Mouse (Mus musculus) olfactory bulb, adult 2 months (tissue): Measurements from ENCODE around the gene Npnt. TPM values are rescaled to one million over a fixed set of nuclear protein-coding genes. Genes with fewer than 3 reads are reported as not detected.

Source experiments
- H3K27ac ChIP-seq: fragments of 200-500 bp; 2 replicates; pipeline ENCODE4 v1.5.1; 2012; ENCODE audit warnings: low read depth, low read length; ENCODE audit not compliant: insufficient read depth
- H3K4me1 ChIP-seq: fragments of 200-500 bp; 2 replicates; pipeline ENCODE4 v1.6.1; 2012; ENCODE audit warnings: low read length; ENCODE audit not compliant: control insufficient read depth, insufficient read depth
- H3K4me3 ChIP-seq: fragments of 200-500 bp; 2 replicates; pipeline ENCODE4 v1.5.1; 2012; ENCODE audit warnings: mild to moderate bottlenecking, low read depth, low read length, moderate library complexity; ENCODE audit not compliant: insufficient read depth
- CTCF ChIP-seq: fragments of 200-500 bp; IDR thresholded peaks from 2 replicates; pipeline ENCODE4 v1.5.1; 2012; ENCODE audit warnings: low read depth, mild to moderate bottlenecking, low read length, moderate library complexity; ENCODE audit not compliant: insufficient read depth
- POLR2A ChIP-seq: fragments of 200-500 bp; IDR thresholded peaks from 2 replicates; pipeline ENCODE4 v1.6.1; 2012; ENCODE audit warnings: mild to moderate bottlenecking, low read depth, low read length, moderate library complexity; ENCODE audit not compliant: insufficient read depth
- WGBS: fragments of 180-500 bp; shearing (Covaris S2); methylation state at CpG from one replicate; pipeline ENCODE4 v1.1.7; 2018; 5-methylcytosine and 5-hydroxymethylcytosine counted together
- polyA plus RNA-seq: library from polyadenylated mRNA; stranded (reverse); fragments of >200 nt; gene quantifications from 2 replicates; pipeline ENCODE4 v1.2.4, GENCODE M21; 2012; ENCODE audit warnings: low replicate concordance; ENCODE audit not compliant: missing spikeins, insufficient read depth, insufficient read length

Npnt gene
- polyA plus RNA-seq = not detected in 2 replicates

DNA sequence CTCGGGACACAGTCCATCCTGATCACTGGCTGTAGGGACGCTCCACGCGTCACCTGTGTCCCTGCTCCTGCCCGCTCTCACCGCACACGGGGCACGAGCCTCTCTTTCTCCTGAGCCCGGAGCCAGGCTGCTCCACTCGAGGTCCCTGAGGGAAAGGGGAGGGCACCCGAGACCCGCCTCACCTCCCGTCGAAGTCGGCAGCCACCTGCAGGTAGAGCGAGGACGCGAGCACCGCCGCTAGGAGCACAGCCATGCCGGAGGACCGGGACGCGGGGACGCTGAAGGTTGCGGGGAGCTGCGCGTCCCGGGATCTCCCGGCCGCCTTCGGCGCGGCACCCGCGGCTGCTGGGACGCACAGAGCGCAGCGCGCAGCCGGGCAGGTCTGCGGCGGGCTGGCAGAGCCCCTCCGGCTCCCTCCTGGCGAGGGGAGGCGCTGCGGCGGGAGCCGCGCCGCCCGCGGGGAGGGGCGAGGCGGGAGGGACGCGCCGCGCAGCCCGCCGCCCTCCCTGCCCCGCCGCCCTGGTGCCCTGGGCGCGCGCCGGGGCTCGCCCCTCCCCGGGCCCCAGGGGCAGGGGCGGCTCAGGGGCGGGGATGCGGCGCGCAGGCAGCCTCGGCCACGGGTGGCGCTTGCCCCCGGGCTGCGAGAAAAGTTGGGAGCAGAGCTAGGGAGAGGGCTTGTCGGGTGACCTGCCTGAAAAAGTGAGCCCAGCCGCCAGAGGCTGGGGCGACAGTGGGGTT, at the start of gene Npnt:
TSS of gene Npnt (minus strand) at position 501 of the 738 bp plus-strand sequence.
- TF ChIP-seq CTCF (no peak), POLR2A (no peak)
- peaks cover 12% of the 10 kb centered on the region for H3K4me1 ChIP-seq
- H3K4me3 ChIP-seq = peak within 1 kb of the TSS; percentile 62
- WGBS = under 1% methylated on average over 82 of the region's 82 CpGs
- no peak within 1 kb of the TSS for H3K27ac ChIP-seq

DNA sequence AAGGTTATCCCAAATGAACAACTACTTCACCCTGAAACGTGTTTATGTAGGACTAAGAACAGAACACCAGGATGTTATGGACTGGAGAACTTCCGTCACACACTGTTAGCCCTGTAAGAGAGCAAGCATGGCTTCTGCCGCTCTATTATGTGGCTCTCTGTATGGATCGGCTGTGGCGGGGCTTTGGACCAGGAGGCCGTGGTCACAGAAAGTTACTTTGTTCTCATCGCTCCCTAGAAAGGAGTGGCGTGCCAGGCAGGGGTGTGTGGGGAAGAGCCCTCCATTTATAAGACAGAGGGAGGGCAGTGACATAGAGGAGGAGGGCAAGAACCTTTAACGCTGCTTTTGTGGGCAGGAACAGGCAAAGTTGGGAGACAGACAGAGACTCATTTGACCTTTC, 46.2 kb upstream of the Npnt start:
- no peak for TF ChIP-seq POLR2A
- no peak for TF ChIP-seq CTCF
- no peaks in the 10 kb centered on the region for H3K4me1 ChIP-seq
- no peak overlapping the region for H3K27ac ChIP-seq
- H3K4me3 ChIP-seq = no peak overlapping the region
- WGBS = 59% methylated on average over 9 of the region's 9 CpGs

DNA sequence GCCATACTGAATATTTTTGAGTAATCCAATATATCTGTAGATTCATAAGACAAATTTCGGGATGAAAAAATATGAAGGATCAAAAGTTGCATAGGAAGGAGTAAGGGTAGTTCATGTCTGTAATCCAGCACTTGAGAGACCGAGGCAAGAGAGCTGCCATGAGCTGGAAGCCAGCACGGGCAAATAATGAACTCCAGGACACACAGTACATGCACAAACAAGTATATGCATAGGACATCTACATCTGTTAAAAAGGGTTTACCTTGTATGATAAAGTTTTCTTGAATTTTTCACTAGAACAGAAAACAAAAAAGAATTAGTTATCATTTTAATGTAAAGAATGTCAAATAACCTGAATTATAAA, 45.8 kb upstream of the Npnt start:
- no peak for TF ChIP-seq CTCF
- TF ChIP-seq POLR2A = no peak
- Histone ChIP-seq H3K4me1 (no peaks in the 10 kb centered on the region), H3K27ac (no peak overlapping the region), H3K4me3 (no peak overlapping the region)
- WGBS = 93% methylated on average over 3 of the region's 3 CpGs

DNA sequence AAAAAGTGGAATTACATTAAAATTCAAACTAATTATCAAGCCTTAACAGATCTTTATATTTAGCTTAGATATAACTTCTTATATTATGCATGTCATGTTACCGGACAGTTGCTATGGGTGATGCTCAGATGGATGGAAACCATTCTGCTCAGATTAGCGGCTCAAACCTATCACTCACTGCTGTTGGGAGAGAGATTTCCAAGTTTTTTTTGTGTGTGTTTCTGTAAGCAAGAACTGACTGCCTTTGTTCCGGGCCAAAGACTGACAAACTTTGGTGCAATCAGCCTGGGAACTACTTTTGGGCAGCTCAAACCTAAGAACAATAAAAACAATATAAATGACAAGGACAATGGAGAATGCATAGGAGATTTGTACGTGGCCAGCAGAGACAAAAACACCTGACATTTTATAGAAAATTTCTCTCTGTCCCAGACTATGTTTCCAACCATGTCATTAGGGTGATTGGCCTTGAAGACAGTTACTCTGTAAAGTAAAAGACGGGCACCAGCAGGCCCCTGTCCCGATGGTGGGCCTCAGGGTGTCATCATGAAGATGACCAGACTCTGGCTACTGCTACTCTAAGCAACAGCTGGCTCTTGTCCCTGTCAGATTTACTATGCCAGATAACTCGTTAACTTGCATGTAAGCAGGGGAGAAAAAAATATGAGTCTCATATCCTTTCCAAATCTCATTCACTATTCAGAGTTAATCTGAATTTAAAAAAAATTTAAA, 45.2 kb upstream of the Npnt start:
- 77% methylated on average over 7 of the region's 7 CpGs for WGBS
- TF ChIP-seq POLR2A (no peak), CTCF (no peak)
- no peak overlapping the region for H3K4me3 ChIP-seq
- H3K27ac ChIP-seq = no peak overlapping the region
- no peaks in the 10 kb centered on the region for H3K4me1 ChIP-seq

DNA sequence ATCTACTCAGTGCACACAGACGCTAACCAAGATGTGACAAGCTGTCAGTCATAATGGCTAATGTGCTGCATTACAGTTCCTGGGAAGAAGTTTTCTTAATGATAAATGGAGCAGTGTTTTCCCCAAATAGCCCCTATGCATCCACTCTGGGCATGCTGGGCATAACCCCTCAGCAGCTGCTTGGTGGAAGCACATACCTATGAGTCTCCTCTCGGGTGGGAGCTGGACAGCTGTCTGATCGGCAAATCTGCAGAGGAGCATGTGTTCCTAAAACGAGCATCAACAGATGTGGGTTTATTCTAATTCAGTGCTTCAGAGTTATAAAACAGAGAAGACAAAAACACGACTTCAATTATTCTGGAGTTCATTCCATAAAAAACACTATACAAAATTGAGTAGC, 36.1 kb upstream of the Npnt start:
- WGBS = 91% methylated on average over 5 of the region's 5 CpGs
- TF ChIP-seq CTCF = no peak
- no peak for TF ChIP-seq POLR2A
- H3K27ac ChIP-seq = no peak overlapping the region
- no peak overlapping the region for H3K4me3 ChIP-seq
- H3K4me1 ChIP-seq = no peaks in the 10 kb centered on the region

DNA sequence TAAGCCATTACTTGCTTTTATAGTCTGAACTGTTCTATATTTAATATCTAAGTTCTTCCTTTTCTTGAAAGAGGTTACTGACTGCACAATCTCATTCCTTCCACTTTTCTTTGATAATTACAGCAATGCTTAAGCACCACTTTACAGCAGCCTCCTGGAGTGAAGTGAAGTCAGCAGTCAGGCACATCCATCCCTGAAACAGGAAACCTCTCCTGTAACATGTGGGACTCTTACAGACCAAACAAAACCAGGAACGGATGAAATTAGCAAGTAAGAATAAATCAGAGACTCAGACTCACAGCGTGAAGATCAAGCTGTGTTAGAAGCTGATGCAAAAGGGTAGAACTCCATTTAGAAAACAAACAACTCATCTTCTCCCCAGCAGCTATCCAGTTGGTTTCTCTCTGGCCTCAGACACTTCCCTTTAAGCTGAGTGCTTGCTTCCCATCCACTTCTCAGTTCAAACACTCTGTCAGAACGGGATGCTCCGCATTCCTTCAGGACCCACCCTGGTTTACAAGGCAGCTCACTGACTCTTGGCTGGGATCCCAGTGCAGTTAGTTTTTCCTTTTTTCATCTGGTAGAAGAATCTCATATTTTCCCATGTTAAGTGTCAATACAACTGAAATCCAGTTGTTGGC, 33.9 kb upstream of the Npnt start:
- H3K4me1 ChIP-seq = no peaks in the 10 kb centered on the region
- no peak overlapping the region; the same call in 1 of the 2 replicates for H3K27ac ChIP-seq
- no peak for TF ChIP-seq CTCF
- no peak for TF ChIP-seq POLR2A
- WGBS = 53% methylated on average over 4 of the region's 4 CpGs
- no peak overlapping the region for H3K4me3 ChIP-seq

DNA sequence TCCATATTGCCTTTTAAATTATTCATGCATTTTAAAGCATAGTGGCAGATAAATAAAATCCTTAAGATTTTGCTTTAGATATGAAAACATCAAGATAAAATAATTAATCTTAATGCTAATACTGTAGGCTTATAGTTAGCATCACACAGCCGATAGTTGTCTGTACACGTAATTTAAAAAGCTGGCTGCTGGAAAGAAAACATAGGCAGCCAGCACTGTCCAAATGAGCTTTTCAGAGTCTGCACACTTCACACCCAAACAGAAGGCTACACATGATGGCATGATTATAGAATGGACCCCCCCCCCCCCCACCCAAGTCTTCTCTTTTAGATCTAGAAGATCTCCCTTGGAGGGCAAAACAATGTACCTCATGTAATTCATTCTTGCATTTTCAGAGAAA, 31.9 kb upstream of the Npnt start:
- Histone ChIP-seq H3K27ac (no peak overlapping the region), H3K4me1 (no peaks in the 10 kb centered on the region), H3K4me3 (no peak overlapping the region)
- TF ChIP-seq POLR2A (no peak), CTCF (no peak)
- WGBS = 94% methylated on average over 2 of the region's 2 CpGs

DNA sequence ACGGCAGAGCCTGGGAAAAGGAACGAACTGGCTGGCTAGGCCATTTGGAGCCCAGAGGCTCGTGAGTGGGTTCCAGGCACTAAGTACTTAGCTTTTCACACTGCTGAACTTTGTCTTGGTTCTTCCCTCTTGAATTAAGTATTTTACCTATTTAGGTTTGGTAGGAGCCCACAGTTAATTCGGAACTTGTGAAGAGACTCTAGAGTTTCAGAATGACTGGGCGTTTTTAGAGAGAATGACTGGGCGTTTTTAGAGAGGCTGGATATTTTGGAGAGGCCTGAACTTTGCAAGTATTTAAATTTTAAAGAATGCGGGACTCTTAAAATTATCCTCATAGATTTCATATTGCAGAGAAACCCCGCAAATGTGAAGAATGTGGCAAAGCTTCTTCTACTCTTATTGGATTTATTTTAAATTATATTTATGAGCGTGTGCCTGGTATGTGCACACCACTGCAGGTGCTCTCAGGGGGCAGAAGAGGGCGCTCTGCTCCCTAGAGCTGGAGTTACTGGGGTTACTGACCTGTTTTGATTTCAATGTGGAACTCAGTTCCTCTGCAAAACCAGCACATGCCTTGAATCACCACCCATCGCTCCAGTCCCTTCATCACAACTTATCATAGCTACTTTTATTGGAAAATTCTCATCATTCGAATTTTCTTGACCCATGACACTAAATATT, 29.8 kb upstream of the Npnt start:
- Histone ChIP-seq H3K4me3 (no peak overlapping the region), H3K4me1 (no peaks in the 10 kb centered on the region), H3K27ac (no peak overlapping the region)
- WGBS = 96% methylated on average over 12 of the region's 12 CpGs
- no peak for TF ChIP-seq POLR2A
- no peak for TF ChIP-seq CTCF
